Mouse (Mus musculus) liver, embryonic 12.5 days (tissue): ENCODE results near the gene Cers6. TPM values are rescaled to one million over a fixed set of nuclear protein-coding genes. Genes with fewer than 3 reads are reported as not detected.

Source experiments
- ATAC-seq: fragments of 200-750 bp; cut with Nextera tagmentation; 2 replicates; pipeline ENCODE4 v1.8.0; 2017; ENCODE audit warnings: moderate number of reproducible peaks, mild to moderate bottlenecking, moderate library complexity
- H3K27ac ChIP-seq: fragments of 300-500 bp; sonication (generic); 2 replicates; pipeline ENCODE4 v1.5.1; 2016; ENCODE audit warnings: mild to moderate bottlenecking
- H3K27me3 ChIP-seq: fragments of 300-500 bp; sonication (generic); replicated peaks from 2 replicates; pipeline ENCODE4 v1.6.1; 2016; ENCODE audit warnings: mild to moderate bottlenecking, moderate library complexity
- H3K36me3 ChIP-seq: fragments of 300-500 bp; sonication (generic); 2 replicates; pipeline ENCODE4 v1.6.1; 2016; ENCODE audit warnings: mild to moderate bottlenecking, moderate library complexity
- H3K4me1 ChIP-seq: fragments of 300-500 bp; sonication (generic); 2 replicates; pipeline ENCODE4 v1.6.1; 2016
- H3K4me2 ChIP-seq: fragments of 300-500 bp; sonication (generic); 2 replicates; pipeline ENCODE4 v1.6.1; 2016; ENCODE audit warnings: mild to moderate bottlenecking, moderate library complexity
- H3K4me3 ChIP-seq: fragments of 300-500 bp; sonication (generic); 2 replicates; pipeline ENCODE4 v1.5.1; 2016; ENCODE audit warnings: mild to moderate bottlenecking, moderate library complexity
- H3K9ac ChIP-seq: fragments of 300-500 bp; sonication (generic); 2 replicates; pipeline ENCODE4 v1.6.1; 2016; ENCODE audit warnings: mild to moderate bottlenecking, moderate library complexity
- H3K9me3 ChIP-seq: fragments of 300-500 bp; sonication (generic); replicated peaks from 2 replicates; pipeline ENCODE4 v1.6.1; 2016; ENCODE audit warnings: mild to moderate bottlenecking, moderate library complexity
- WGBS: fragments of 180-500 bp; shearing (Covaris S2); methylation state at CpG from one replicate; pipeline ENCODE4 v1.1.7; 2016; ENCODE audit not compliant: insufficient replicate concordance; 5-methylcytosine and 5-hydroxymethylcytosine counted together
- polyA plus RNA-seq: library from polyadenylated mRNA; unstranded; fragments of >200 nt; fragmentation: Nextera tagmentation; extraction: Ambion mirVana; gene quantifications from 2 replicates; pipeline ENCODE4 v1.2.1, GENCODE M21; 2016

Gene Cers6
- polyA plus RNA-seq, 1 experiment from 2014 or later, result 7.3 TPM

GRCm38 (mm10) chr2:68953688-68954087 is 92.4 kb downstream of the Cers6 start:
- H3K27me3 ChIP-seq, result no peaks in the 10 kb centered on the region
- 0 out of 2 replicates have a peak, but pooled peaks cover 9% of the 10 kb centered on the region for H3K36me3 ChIP-seq
- WGBS, result 70% methylated on average over 2 of the region's 2 CpGs
- no peak overlapping the region for H3K4me3 ChIP-seq
- ATAC-seq, result no peak
- H3K9ac ChIP-seq, result no peak overlapping the region
- H3K27ac ChIP-seq, result no peak overlapping the region
- H3K9me3 ChIP-seq, result no peaks in the 10 kb centered on the region
- peaks cover 16% of the 10 kb centered on the region for H3K4me1 ChIP-seq
- no peak overlapping the region for H3K4me2 ChIP-seq

DNA sequence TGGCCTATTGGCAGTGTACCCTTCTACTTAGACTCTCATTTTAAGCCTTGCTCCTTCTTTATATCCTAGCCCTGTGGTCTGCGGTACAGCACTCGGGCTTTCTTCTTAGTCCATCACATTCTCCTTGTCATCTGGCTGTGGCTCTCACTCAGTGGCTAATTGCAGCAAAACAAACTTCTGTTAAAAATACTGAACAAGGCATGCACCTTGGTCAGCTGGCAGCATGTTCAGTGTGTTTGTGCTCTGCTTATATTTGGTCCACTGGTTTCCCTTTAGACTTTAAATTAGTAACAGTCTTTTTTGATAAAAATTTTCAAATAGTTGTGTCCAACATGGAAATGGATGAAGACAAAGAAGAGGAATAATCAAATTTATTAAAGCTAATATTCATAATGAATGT is 94.3 kb downstream of the Cers6 start:
- Histone ChIP-seq H3K4me1 (no peaks in the 10 kb centered on the region), H3K27me3 (no peaks in the 10 kb centered on the region), H3K4me2 (no peak overlapping the region), H3K9ac (no peak overlapping the region), H3K36me3 (0 out of 2 replicates have a peak, but pooled peaks cover 9% of the 10 kb centered on the region), H3K9me3 (no peaks in the 10 kb centered on the region), H3K27ac (no peak overlapping the region), H3K4me3 (no peak overlapping the region)
- WGBS, result 77% methylated on average over 2 of the region's 2 CpGs
- no peak for ATAC-seq

- Histone ChIP-seq H3K4me2 (no peak overlapping the region), H3K9ac (no peak overlapping the region), H3K36me3 (0 out of 2 replicates have a peak, but pooled peaks cover 4% of the 10 kb centered on the region), H3K4me1 (no peaks in the 10 kb centered on the region), H3K27me3 (no peaks in the 10 kb centered on the region), H3K27ac (no peak overlapping the region), H3K4me3 (no peak overlapping the region), H3K9me3 (no peaks in the 10 kb centered on the region)
- WGBS, result 84% methylated on average over 3 of the region's 3 CpGs
- ATAC-seq, result no peak
These were observed 94.9 kb downstream of the Cers6 start for GRCm38 (mm10) chr2:68956146-68956545.

DNA sequence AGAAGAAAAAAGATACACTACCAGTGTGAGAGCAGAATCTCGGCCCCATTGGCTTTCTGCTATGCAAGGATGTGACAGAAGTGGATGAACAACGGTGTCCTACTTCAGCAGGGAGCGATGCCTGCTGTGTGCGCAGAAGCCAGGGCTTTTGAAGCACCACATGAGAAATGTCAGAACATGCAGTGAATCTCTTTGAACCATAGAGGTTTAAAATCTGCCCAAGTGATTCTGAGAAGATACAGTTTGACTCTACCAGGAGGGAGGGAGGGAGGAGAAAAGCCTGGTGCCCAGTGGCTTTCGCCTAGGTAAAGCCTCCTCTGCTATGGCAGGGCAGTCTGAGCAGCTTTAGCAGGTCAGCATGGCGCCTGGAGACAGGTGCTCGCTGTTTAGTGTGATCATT is 96.6 kb downstream of the Cers6 start:
- ATAC-seq, result no peak
- no peaks in the 10 kb centered on the region for H3K27me3 ChIP-seq
- no peaks in the 10 kb centered on the region for H3K36me3 ChIP-seq
- no peak overlapping the region for H3K4me3 ChIP-seq
- H3K9ac ChIP-seq, result no peak overlapping the region
- H3K4me1 ChIP-seq, result 0 out of 2 replicates have a peak, but pooled peaks cover 2% of the 10 kb centered on the region
- no peak overlapping the region for H3K27ac ChIP-seq
- no peaks in the 10 kb centered on the region for H3K9me3 ChIP-seq
- H3K4me2 ChIP-seq, result no peak overlapping the region
- WGBS, result 72% methylated on average over 7 of the region's 7 CpGs

GRCm38 (mm10) chr2:68959573-68959972 is 98.3 kb downstream of the Cers6 start:
- no peak overlapping the region for H3K27ac ChIP-seq
- H3K4me3 ChIP-seq, result no peak overlapping the region
- peaks cover 8% of the 10 kb centered on the region; the same call in 1 of the 2 replicates for H3K4me1 ChIP-seq
- 79% methylated on average over 4 of the region's 4 CpGs for WGBS
- no peak for ATAC-seq
- H3K27me3 ChIP-seq, result no peaks in the 10 kb centered on the region
- no peaks in the 10 kb centered on the region for H3K36me3 ChIP-seq
- H3K4me2 ChIP-seq, result no peak overlapping the region
- H3K9me3 ChIP-seq, result no peaks in the 10 kb centered on the region
- no peak overlapping the region for H3K9ac ChIP-seq

- WGBS, result 88% methylated on average over 5 of the region's 5 CpGs
- H3K9me3 ChIP-seq, result no peaks in the 10 kb centered on the region
- no peak overlapping the region for H3K4me2 ChIP-seq
- H3K4me1 ChIP-seq, result peaks cover 8% of the 10 kb centered on the region; the same call in 1 of the 2 replicates
- H3K36me3 ChIP-seq, result no peaks in the 10 kb centered on the region
- no peak for ATAC-seq
- no peak overlapping the region for H3K4me3 ChIP-seq
- no peak overlapping the region for H3K9ac ChIP-seq
- H3K27me3 ChIP-seq, result no peaks in the 10 kb centered on the region
- H3K27ac ChIP-seq, result no peak overlapping the region
These were observed 98.8 kb downstream of the Cers6 start for GRCm38 (mm10) chr2:68960060-68960459.

GRCm38 (mm10) chr2:68960620-68961019 is 99.4 kb downstream of the Cers6 start:
- Histone ChIP-seq H3K36me3 (no peaks in the 10 kb centered on the region), H3K27me3 (no peaks in the 10 kb centered on the region), H3K4me3 (no peak overlapping the region), H3K9ac (no peak overlapping the region), H3K27ac (no peak overlapping the region), H3K4me1 (peaks cover 8% of the 10 kb centered on the region; the same call in 1 of the 2 replicates), H3K9me3 (no peaks in the 10 kb centered on the region), H3K4me2 (no peak overlapping the region)
- ATAC-seq, result no peak
- WGBS, result 81% methylated on average over 10 of the region's 10 CpGs

DNA sequence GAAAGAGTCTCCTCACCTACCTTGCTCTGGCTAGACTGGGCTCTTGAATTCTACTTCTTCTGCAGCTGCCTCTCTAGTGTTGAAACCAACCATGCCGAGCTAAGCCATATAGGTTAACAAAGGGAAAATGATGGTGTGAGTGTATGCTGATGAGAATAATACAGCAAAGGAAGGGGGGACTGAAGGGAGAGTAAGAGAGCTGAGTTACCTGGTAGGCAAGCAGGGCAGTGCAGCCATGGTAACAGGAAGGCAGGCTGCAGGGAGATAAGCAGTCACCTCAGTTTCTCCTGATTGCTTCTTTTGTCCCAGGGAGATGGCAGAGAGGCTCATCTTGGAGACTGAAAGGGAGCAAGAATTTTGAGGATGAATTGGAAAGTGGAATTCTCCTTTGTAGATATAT is 105.1 kb downstream of the Cers6 start:
- no peak for ATAC-seq
- 79% methylated on average over 1 of the region's 1 CpGs for WGBS
- Histone ChIP-seq H3K4me1 (peaks cover 8% of the 10 kb centered on the region; the same call in 1 of the 2 replicates), H3K9me3 (no peaks in the 10 kb centered on the region), H3K27me3 (no peaks in the 10 kb centered on the region), H3K27ac (no peak overlapping the region), H3K36me3 (no peaks in the 10 kb centered on the region), H3K4me2 (no peak overlapping the region), H3K9ac (no peak overlapping the region), H3K4me3 (no peak overlapping the region)

DNA sequence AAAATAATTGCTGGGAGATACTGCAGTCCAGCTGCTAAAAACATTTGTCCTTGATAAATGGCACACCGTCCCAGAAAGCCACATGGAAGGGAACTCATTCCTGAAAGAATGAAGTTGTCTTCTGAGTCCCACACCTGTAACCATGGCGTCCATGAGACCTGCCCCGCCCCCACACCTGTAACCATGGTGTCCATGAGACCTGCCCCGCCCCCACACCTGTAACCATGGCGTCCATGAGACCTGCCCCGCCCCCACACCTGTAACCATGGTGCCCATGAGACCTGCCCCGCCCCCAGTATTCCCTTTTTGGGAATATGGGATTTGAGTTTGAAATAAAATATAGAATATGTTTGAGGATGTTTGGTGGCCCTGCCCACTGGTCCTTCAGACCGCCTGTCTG is 106.8 kb downstream of the Cers6 start:
- ATAC-seq, result no peak
- H3K9me3 ChIP-seq, result no peaks in the 10 kb centered on the region
- no peak overlapping the region for H3K27ac ChIP-seq
- H3K4me1 ChIP-seq, result peaks cover 8% of the 10 kb centered on the region; the same call in 1 of the 2 replicates
- 73% methylated on average over 8 of the region's 8 CpGs for WGBS
- H3K9ac ChIP-seq, result no peak overlapping the region
- H3K4me3 ChIP-seq, result no peak overlapping the region
- no peaks in the 10 kb centered on the region for H3K36me3 ChIP-seq
- H3K27me3 ChIP-seq, result no peaks in the 10 kb centered on the region
- no peak overlapping the region for H3K4me2 ChIP-seq

DNA sequence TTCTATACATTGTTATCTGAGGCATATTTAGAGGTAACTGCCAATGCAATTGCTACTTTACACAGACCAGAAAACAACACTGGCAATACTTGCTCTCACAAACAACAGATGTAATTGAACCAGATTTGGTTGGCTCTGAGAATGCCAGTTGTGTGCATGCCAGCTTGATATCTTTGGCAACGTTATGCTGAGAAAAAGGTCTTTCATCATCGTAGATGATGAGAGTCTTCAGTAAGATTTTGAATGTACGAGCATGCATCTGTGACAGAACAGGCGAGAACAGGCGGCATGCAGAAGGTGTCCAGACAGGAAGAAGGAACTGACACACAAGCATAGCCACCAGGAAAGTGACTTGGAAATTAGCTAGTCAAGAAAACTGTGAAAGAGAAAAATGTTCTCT is 110.6 kb downstream of the Cers6 start:
- H3K4me3 ChIP-seq, result no peak overlapping the region
- H3K9me3 ChIP-seq, result no peaks in the 10 kb centered on the region
- no peak overlapping the region for H3K4me2 ChIP-seq
- no peaks in the 10 kb centered on the region for H3K36me3 ChIP-seq
- no peak for ATAC-seq
- peaks cover 30% of the 10 kb centered on the region for H3K4me1 ChIP-seq
- 74% methylated on average over 5 of the region's 5 CpGs for WGBS
- no peak overlapping the region for H3K9ac ChIP-seq
- H3K27me3 ChIP-seq, result no peaks in the 10 kb centered on the region
- H3K27ac ChIP-seq, result no peak overlapping the region

- H3K36me3 ChIP-seq, result no peaks in the 10 kb centered on the region
These were observed 112.5 kb downstream of the Cers6 start for GRCm38 (mm10) chr2:68973753-68974152.

DNA sequence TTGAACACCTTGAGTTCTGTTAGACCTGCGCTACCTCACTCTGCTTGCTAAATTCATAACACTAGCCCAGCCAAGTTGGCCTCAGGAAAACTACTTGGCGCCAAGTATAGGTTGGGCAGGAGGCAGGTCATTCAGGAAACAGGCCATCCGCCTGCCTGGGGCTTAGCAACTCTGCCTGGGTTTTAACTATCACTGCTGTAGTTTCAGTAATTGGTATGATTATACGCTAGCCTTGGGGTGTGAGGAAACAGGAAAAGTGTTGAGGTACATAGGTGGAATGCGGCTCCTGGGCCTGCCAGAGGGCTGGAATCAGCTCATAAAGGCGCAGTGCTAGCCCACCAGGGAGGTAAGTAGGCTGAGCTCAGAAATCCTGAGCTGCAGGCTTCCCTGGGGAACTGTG is 114.0 kb downstream of the Cers6 start:
- peaks cover 49% of the 10 kb centered on the region for H3K4me1 ChIP-seq
- no peak overlapping the region for H3K4me2 ChIP-seq
- ATAC-seq, result no peak
- 61% methylated on average over 6 of the region's 6 CpGs for WGBS
- H3K4me3 ChIP-seq, result no peak overlapping the region
- no peaks in the 10 kb centered on the region for H3K27me3 ChIP-seq
- H3K9ac ChIP-seq, result no peak overlapping the region
- peak overlapping the region; percentile 4; the same call in 1 of the 2 replicates for H3K27ac ChIP-seq
- H3K9me3 ChIP-seq, result no peaks in the 10 kb centered on the region
- H3K36me3 ChIP-seq, result no peaks in the 10 kb centered on the region

More at GRCm38 (mm10) chr2:68973753-68974152, 112.5 kb downstream of the Cers6 start:
- no peak overlapping the region for H3K4me3 ChIP-seq
- H3K27ac ChIP-seq, result no peak overlapping the region
- 60% methylated on average over 2 of the region's 2 CpGs for WGBS
- no peak overlapping the region for H3K4me2 ChIP-seq
- peaks cover 37% of the 10 kb centered on the region for H3K4me1 ChIP-seq
- H3K9me3 ChIP-seq, result no peaks in the 10 kb centered on the region
- no peak for ATAC-seq
- H3K9ac ChIP-seq, result no peak overlapping the region
- no peaks in the 10 kb centered on the region for H3K27me3 ChIP-seq

DNA sequence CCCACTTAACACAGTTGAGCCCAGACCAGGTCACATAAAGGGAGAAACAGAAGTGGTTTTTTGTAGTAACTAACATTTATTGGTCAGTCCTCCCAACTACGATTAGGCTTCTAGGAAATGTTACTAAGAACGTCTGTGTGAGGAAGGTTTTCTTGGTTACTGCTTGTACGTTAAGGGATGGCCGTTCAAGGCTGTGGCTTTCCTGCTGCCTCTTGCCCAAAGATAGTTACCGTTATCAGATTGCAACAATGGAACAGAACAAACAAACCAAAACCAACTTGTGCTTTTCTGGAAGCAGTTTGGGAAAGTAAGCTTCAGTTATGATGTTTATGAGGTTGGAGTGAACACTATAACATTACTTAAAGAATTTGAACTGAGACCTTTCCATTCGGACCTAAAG is 114.5 kb downstream of the Cers6 start:
- 0 out of 2 replicates have a peak overlapping the region, but pooled peaks have one; percentile 5 for H3K4me2 ChIP-seq
- 21% methylated on average over 6 of the region's 6 CpGs for WGBS

More for the DNA sequence above, 114.5 kb downstream of the Cers6 start:
- Histone ChIP-seq H3K27me3 (no peaks in the 10 kb centered on the region), H3K4me3 (no peak overlapping the region), H3K9ac (no peak overlapping the region), H3K4me1 (peaks cover 49% of the 10 kb centered on the region), H3K36me3 (no peaks in the 10 kb centered on the region), H3K27ac (no peak overlapping the region), H3K9me3 (no peaks in the 10 kb centered on the region)
- no peak for ATAC-seq
